9 mouse cellular contexts compared by ENCODE assay signal in the genomic region with DNA sequence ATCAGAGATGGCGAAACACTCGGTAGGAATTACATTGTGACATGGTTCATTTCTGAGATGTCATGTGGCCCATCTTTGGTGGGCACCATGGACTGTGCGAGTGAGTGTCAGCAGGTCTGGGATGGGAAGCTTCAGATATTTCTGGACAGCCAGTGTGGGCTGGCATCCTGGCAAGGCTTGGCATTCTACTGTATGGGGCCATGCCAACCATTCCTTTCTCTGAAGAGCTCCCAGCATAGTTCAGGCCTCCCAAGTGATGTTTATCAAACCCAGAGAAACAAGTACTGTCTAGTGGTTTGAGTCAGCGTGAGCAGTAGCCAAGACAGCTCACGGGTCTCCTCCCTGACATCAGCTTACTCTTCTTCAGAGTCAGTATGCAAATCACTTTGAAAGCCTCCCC.
DNase-seq lines count a peak whose midpoint lies in the region; ATAC-seq and TF ChIP-seq lines count a peak whose summit lies in the region.
"Had no signal": no experiment of that assay in that cellular context is flagged by ENCODE, and none has a peak within 500 bp of the region (broad histone marks: within the 10 kb centered on the region; RNA-seq: fewer than 3 reads in every experiment).

No protein-coding gene starts in this region.

- TF ChIP-seq POLR2A in bone marrow, adult 2 months (IDR thresholded peaks at IDR 0.05; ENCODE audit: borderline replicate concordance, control insufficient read depth, low read depth, low read length) = no peak

- DNase-seq in hindbrain, embryonic 11.5 days (ENCODE audit: low spot score) = no peak
- peak; percentile 87 for DNase-seq in Muller cell, postnatal 12 days (ENCODE audit: inconsistent ontology term)
- no peak for DNase-seq in retina, postnatal 1 day
- no peak for DNase-seq in adrenal gland, postnatal 10 days
- DNase-seq: kidney, postnatal 10 days had no signal

- no peak for TF ChIP-seq CTCF in bone marrow, adult 2 months (IDR thresholded peaks at IDR 0.05; ENCODE audit: control insufficient read depth, insufficient read depth, low read length)

- 66% methylated on average over 5 of the region's 5 CpGs for WGBS in hindbrain, embryonic 16.5 days
- 85% methylated on average over 5 of the region's 5 CpGs for WGBS in hindbrain, embryonic 11.5 days
- WGBS in bone marrow, adult 2 months = 66% methylated on average over 5 of the region's 5 CpGs
- WGBS in liver, embryonic 15.5 days (ENCODE audit: insufficient replicate concordance) = 66% methylated on average over 5 of the region's 5 CpGs

- no peak overlapping the region for H3K4me3 ChIP-seq in hindbrain, embryonic 16.5 days (ENCODE audit: low read length)
- H3K4me3 ChIP-seq in hindbrain, embryonic 11.5 days (ENCODE audit: low read depth, low read length) = no peak overlapping the region
- no peak overlapping the region for H3K4me3 ChIP-seq in bone marrow, adult 2 months (replicated peaks; ENCODE audit: control insufficient read depth, low read depth, low read length)
- H3K4me3 ChIP-seq in liver, embryonic 15.5 days (replicated peaks) = 0 out of 2 replicates have a peak overlapping the region, but pooled peaks have one; percentile 7
- H3K4me3 ChIP-seq: neural tube, embryonic 12.5 days had no signal

- H3K27ac ChIP-seq in hindbrain, embryonic 16.5 days (ENCODE audit: low read depth, low read length) = no peak overlapping the region
- no peak overlapping the region for H3K27ac ChIP-seq in hindbrain, embryonic 11.5 days (ENCODE audit: low read depth, low read length)
- peak overlapping the region; percentile 38 for H3K27ac ChIP-seq in bone marrow, adult 2 months (ENCODE audit: control insufficient read depth, insufficient read depth, low read depth, low read length, poor library complexity)
- peak overlapping the region; percentile 68 for H3K27ac ChIP-seq in liver, embryonic 15.5 days (replicated peaks)
- H3K27ac ChIP-seq: neural tube, embryonic 12.5 days had no signal

- no peaks in the 10 kb centered on the region for H3K27me3 ChIP-seq in hindbrain, embryonic 16.5 days (replicated peaks; ENCODE audit: control insufficient read depth, insufficient read depth, low read length)
- H3K27me3 ChIP-seq in hindbrain, embryonic 11.5 days (ENCODE audit: control insufficient read depth, insufficient read depth, low read length) = no peaks in the 10 kb centered on the region
- H3K27me3 ChIP-seq in liver, embryonic 15.5 days = no peaks in the 10 kb centered on the region
- H3K27me3 ChIP-seq: neural tube, embryonic 12.5 days had no signal

- H3K4me2 ChIP-seq in hindbrain, embryonic 16.5 days (ENCODE audit: low read length) = no peak overlapping the region
- H3K4me2 ChIP-seq in hindbrain, embryonic 11.5 days (replicated peaks; ENCODE audit: low read depth, low read length) = no peak overlapping the region
- peak overlapping the region; percentile 53 for H3K4me2 ChIP-seq in liver, embryonic 15.5 days
- H3K4me2 ChIP-seq: neural tube, embryonic 12.5 days had no signal

- ATAC-seq in hindbrain, embryonic 16.5 days = peak; percentile 62
- ATAC-seq in hindbrain, embryonic 11.5 days (ENCODE audit: low FRiP score) = no peak
- no peak for ATAC-seq in liver, embryonic 15.5 days (ENCODE audit: insufficient read depth)

- H3K36me3 ChIP-seq in hindbrain, embryonic 16.5 days (ENCODE audit: control insufficient read depth, insufficient read depth, low read length) = peaks cover 19% of the 10 kb centered on the region
- no peaks in the 10 kb centered on the region for H3K36me3 ChIP-seq in hindbrain, embryonic 11.5 days (ENCODE audit: control insufficient read depth, insufficient read depth, low read length)
- peaks cover 99% of the 10 kb centered on the region for H3K36me3 ChIP-seq in liver, embryonic 15.5 days (replicated peaks)

- H3K9ac ChIP-seq in hindbrain, embryonic 16.5 days (ENCODE audit: low read depth, low read length) = no peak overlapping the region
- H3K9ac ChIP-seq in hindbrain, embryonic 11.5 days (ENCODE audit: low read depth, low read length) = no peak overlapping the region
- peak overlapping the region; percentile 35; the same call in 1 of the 2 replicates for H3K9ac ChIP-seq in liver, embryonic 15.5 days
- H3K9ac ChIP-seq: neural tube, embryonic 12.5 days had no signal

- H3K4me1 ChIP-seq in hindbrain, embryonic 16.5 days (ENCODE audit: control insufficient read depth, insufficient read depth, low read depth, low read length) = no peaks in the 10 kb centered on the region
- H3K4me1 ChIP-seq in hindbrain, embryonic 11.5 days (replicated peaks; ENCODE audit: control insufficient read depth, insufficient read depth, low read length) = no peaks in the 10 kb centered on the region
- peaks cover 7% of the 10 kb centered on the region for H3K4me1 ChIP-seq in bone marrow, adult 2 months (ENCODE audit: control insufficient read depth, insufficient read depth, low read length)
- peaks cover 99% of the 10 kb centered on the region for H3K4me1 ChIP-seq in liver, embryonic 15.5 days (replicated peaks)
- H3K4me1 ChIP-seq: neural tube, embryonic 12.5 days had no signal

- no peaks in the 10 kb centered on the region for H3K9me3 ChIP-seq in hindbrain, embryonic 16.5 days (ENCODE audit: control insufficient read depth, low read length)
- H3K9me3 ChIP-seq in hindbrain, embryonic 11.5 days (ENCODE audit: control insufficient read depth, low read length) = no peaks in the 10 kb centered on the region
- H3K9me3 ChIP-seq in liver, embryonic 15.5 days (replicated peaks) = no peaks in the 10 kb centered on the region
- H3K9me3 ChIP-seq: neural tube, embryonic 12.5 days had no signal

Comparison
In these comparisons a context has a peak if more than half of its experiments do, and no peak if none do; other contexts are left out.
1. H3K27ac ChIP-seq: peak in bone marrow, adult 2 months (single experiment) and liver, embryonic 15.5 days (single experiment); none in hindbrain, embryonic 16.5 days (single experiment) and hindbrain, embryonic 11.5 days (single experiment).